Mouse (Mus musculus): ENCODE results near the gene Crybb1. TPM values are rescaled to one million over a fixed set of nuclear protein-coding genes. Genes with fewer than 3 reads are reported as not detected.

Gene Crybb1
- polyA plus RNA-seq, 1 experiment from 2014 or later, result 1.7 TPM

DNA sequence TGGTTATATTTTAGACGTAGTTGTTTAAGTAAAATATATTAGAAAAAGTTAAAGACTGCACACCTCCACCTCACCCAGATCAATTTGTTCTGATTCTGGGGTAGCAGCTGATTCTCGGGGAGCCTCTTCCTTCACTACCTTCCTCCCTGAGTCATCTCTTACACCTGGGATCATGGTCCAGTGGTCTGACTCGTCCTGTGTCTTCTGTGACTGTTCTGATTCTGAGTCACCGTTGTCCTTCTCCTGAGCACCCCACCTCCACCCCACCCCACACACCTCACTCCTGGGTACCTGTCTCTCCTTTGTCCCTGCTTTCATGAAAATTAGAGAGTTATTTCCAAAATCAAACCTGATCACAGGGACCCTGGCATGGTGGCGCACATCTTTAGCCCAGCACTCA, 9.5 kb downstream of the Crybb1 start:
- H3K4me1 ChIP-seq (replicated peaks; ENCODE audit: control insufficient read depth, insufficient read depth), result no peaks in the 10 kb centered on the region
- H3K9me3 ChIP-seq (ENCODE audit: control insufficient read depth, low read length), result no peaks in the 10 kb centered on the region
- TF ChIP-seq EP300 (optimal IDR thresholded peaks at IDR 0.05) (no peak), CTCF (IDR thresholded peaks at IDR 0.05; ENCODE audit: low read depth) (no peak)
- no peaks in the 10 kb centered on the region for H3K27me3 ChIP-seq (ENCODE audit: control insufficient read depth, insufficient read depth, low read length)
- DNase-seq (ENCODE audit: low spot score) (no peak), ATAC-seq (ENCODE audit: low FRiP score, low TSS enrichment) (no peak)
- H3K4me3 ChIP-seq (ENCODE audit: low read depth, low read length), result no peak overlapping the region
- no peak overlapping the region for H3K4me2 ChIP-seq (replicated peaks; ENCODE audit: low read depth)
- H3K27ac ChIP-seq (replicated peaks), result no peak overlapping the region
- WGBS, result 76% methylated on average over 5 of the region's 5 CpGs
- H3K9ac ChIP-seq (ENCODE audit: low read length), result no peak overlapping the region
- H3K36me3 ChIP-seq (ENCODE audit: control insufficient read depth, insufficient read depth, low read length), result no peaks in the 10 kb centered on the region

DNA sequence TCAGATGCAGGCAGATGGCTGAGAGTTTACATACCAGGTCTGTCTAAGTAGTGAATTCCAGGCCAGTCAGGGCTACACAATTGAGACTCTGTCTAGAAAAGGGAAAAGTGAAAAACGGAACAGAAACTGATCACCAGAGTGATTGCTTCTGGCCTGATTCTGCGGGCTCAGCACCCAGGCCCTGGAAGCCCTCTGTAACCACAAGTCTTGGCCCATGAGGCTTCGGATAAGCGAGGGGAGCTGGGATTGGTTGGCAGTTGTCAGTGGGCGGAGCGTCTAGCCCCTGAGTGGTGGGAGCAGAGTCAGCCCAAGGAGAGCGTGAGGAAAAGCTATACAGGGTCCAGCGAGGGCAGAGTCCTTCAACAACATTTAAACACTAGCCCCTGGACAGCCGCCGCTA, 9.9 kb downstream of the Crybb1 start:
- ATAC-seq (ENCODE audit: low FRiP score, low TSS enrichment) (no peak), DNase-seq (ENCODE audit: low spot score) (no peak)
- Histone ChIP-seq H3K4me3 (ENCODE audit: low read depth, low read length) (no peak overlapping the region), H3K9me3 (ENCODE audit: control insufficient read depth, low read length) (no peaks in the 10 kb centered on the region), H3K4me2 (replicated peaks; ENCODE audit: low read depth) (no peak overlapping the region), H3K27me3 (ENCODE audit: control insufficient read depth, insufficient read depth, low read length) (no peaks in the 10 kb centered on the region), H3K9ac (ENCODE audit: low read length) (no peak overlapping the region), H3K4me1 (replicated peaks; ENCODE audit: control insufficient read depth, insufficient read depth) (no peaks in the 10 kb centered on the region), H3K36me3 (ENCODE audit: control insufficient read depth, insufficient read depth, low read length) (no peaks in the 10 kb centered on the region), H3K27ac (replicated peaks) (no peak overlapping the region)
- TF ChIP-seq EP300 (optimal IDR thresholded peaks at IDR 0.05), result no peak
- no peak for TF ChIP-seq CTCF (IDR thresholded peaks at IDR 0.05; ENCODE audit: low read depth)
- 14% methylated on average over 10 of the region's 10 CpGs for WGBS

DNA sequence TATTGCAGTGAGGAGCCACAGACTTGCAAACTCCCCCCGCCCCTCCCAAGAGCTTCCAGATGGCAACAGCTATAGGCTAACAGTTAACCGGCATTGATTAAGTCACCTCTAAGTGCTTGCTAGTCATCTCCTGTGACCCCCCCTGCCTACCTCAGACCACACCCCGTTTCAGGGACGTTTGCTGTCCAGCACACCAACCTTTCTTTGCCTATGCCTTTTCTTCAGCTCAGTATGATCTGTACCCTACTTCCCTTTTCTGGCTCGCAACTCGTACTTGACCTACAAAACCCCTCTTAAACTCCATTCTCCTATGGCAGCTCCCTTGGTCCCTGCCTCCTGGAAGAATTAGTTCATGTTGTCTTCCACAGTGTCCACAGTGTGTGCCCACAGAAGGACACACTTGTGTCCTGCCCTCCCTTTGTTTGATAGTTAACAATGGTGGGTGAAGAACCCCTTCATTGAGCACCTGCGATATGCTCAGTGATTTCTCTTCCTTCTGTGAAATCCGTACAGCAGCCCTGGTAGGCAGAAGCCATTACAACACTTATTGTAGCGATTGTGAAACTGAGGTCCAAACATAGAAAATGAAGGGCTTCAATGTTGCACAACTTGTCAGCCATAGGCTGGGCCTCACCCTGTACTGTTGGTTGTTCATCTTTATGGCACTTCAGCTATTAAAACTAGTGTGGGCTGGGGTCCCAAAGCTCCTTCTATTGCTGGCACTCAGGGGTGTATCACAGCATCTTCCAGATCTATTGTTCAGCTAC, 10.6 kb downstream of the Crybb1 start:
- Histone ChIP-seq H3K36me3 (ENCODE audit: control insufficient read depth, insufficient read depth, low read length) (no peaks in the 10 kb centered on the region), H3K4me1 (replicated peaks; ENCODE audit: control insufficient read depth, insufficient read depth) (no peaks in the 10 kb centered on the region), H3K9me3 (ENCODE audit: control insufficient read depth, low read length) (no peaks in the 10 kb centered on the region), H3K9ac (ENCODE audit: low read length) (no peak overlapping the region), H3K27me3 (ENCODE audit: control insufficient read depth, insufficient read depth, low read length) (no peaks in the 10 kb centered on the region), H3K27ac (replicated peaks) (no peak overlapping the region), H3K4me2 (replicated peaks; ENCODE audit: low read depth) (no peak overlapping the region), H3K4me3 (ENCODE audit: low read depth, low read length) (no peak overlapping the region)
- no peak for ATAC-seq (ENCODE audit: low FRiP score, low TSS enrichment)
- 52% methylated on average over 9 of the region's 9 CpGs for WGBS
- DNase-seq (ENCODE audit: low spot score), result no peak
- no peak for TF ChIP-seq CTCF (IDR thresholded peaks at IDR 0.05; ENCODE audit: low read depth)
- no peak for TF ChIP-seq EP300 (optimal IDR thresholded peaks at IDR 0.05)

DNA sequence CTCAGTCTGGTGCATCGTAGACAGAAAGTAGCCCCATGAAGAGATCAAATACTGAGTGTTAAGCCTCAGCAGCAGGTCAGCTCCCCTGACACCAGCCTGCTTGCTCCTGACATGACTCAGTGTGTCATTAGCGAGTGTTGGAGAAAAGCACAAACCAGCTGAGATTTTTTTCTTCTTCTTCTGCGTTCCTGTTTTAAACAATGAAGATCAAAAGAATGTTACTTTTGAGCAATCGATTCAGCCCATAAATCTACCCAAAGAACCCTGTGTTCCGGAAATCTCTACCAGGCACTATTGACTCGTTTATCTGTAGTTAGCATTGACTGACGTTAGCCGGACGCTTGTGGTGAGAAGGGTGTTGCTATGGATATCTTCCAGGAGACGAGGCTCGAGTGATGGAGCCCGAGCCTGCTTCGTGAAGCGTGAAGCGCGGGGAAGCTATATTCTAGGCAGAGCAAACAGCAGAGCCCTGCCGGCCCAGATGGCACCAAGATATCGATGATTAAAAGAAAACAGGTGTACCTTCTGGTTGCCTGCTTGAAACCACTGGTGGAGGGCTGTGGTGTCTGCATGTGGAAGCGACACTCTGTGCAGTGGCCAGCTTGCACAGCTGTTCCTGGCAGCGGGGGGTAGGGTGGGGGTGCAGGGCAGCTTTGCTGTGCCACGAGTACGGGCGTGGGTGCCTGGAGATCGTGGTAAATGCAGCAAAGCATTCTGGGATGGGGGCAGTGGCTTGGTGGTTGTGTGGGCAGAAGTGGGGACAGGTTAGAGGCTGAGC, 15.3 kb downstream of the Crybb1 start:
- H3K4me2 ChIP-seq (replicated peaks; ENCODE audit: low read depth), result no peak overlapping the region
- H3K9ac ChIP-seq (ENCODE audit: low read length), result no peak overlapping the region
- no peaks in the 10 kb centered on the region for H3K36me3 ChIP-seq (ENCODE audit: control insufficient read depth, insufficient read depth, low read length)
- H3K4me3 ChIP-seq (ENCODE audit: low read depth, low read length), result no peak overlapping the region
- no peak for TF ChIP-seq CTCF (IDR thresholded peaks at IDR 0.05; ENCODE audit: low read depth)
- no peak for TF ChIP-seq EP300 (optimal IDR thresholded peaks at IDR 0.05)
- no peak overlapping the region for H3K27ac ChIP-seq (replicated peaks)
- H3K4me1 ChIP-seq (replicated peaks; ENCODE audit: control insufficient read depth, insufficient read depth), result no peaks in the 10 kb centered on the region
- DNase-seq (ENCODE audit: low spot score) (no peak), ATAC-seq (ENCODE audit: low FRiP score, low TSS enrichment) (no peak)
- WGBS, result 43% methylated on average over 24 of the region's 24 CpGs
- no peaks in the 10 kb centered on the region for H3K9me3 ChIP-seq (ENCODE audit: control insufficient read depth, low read length)
- no peaks in the 10 kb centered on the region for H3K27me3 ChIP-seq (ENCODE audit: control insufficient read depth, insufficient read depth, low read length)

DNA sequence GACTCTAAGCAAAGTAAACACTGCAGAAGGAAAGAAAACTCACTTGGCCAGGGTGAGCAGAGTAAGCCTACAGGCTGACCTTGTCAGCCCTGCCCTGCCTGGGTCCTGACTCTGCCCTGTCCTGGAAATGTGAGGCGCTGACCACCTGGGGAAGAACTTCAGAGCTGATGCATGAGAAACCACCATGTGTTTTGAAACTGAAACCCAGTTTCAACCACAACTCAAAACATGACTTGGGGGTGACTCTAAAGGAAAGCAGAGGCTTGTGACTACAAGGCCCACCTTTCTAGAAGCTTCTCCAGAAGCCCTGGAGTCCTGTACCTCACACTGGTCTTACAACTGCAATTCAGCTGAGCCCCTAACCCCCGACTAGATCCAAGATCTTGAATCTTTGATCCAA, 17.3 kb downstream of the Crybb1 start:
- 54% methylated on average over 2 of the region's 2 CpGs for WGBS
- TF ChIP-seq CTCF (IDR thresholded peaks at IDR 0.05; ENCODE audit: low read depth) (no peak), EP300 (optimal IDR thresholded peaks at IDR 0.05) (no peak)
- H3K27me3 ChIP-seq (ENCODE audit: control insufficient read depth, insufficient read depth, low read length), result no peaks in the 10 kb centered on the region

More for the DNA sequence above, 17.3 kb downstream of the Crybb1 start:
- ATAC-seq (ENCODE audit: low FRiP score, low TSS enrichment), result no peak
- Histone ChIP-seq H3K4me3 (ENCODE audit: low read depth, low read length) (no peak overlapping the region), H3K27ac (replicated peaks) (no peak overlapping the region), H3K4me2 (replicated peaks; ENCODE audit: low read depth) (no peak overlapping the region), H3K9ac (ENCODE audit: low read length) (no peak overlapping the region), H3K36me3 (ENCODE audit: control insufficient read depth, insufficient read depth, low read length) (no peaks in the 10 kb centered on the region), H3K9me3 (ENCODE audit: control insufficient read depth, low read length) (no peaks in the 10 kb centered on the region), H3K4me1 (replicated peaks; ENCODE audit: control insufficient read depth, insufficient read depth) (no peaks in the 10 kb centered on the region)
- DNase-seq (ENCODE audit: low spot score), result no peak
